Mouse (Mus musculus) spleen, postnatal 36 days (tissue): ENCODE measurements around the gene Olfr692.
"Not testable (repeated sequence)": the region's sequence is repeated elsewhere in the genome, so short reads cannot be mapped to it uniquely, and the experiment has no call there.

Experiments
- DNase-seq, 2 experiments: peaks; one replicate each; pipeline ENCODE4 v3.0.0; 2022; ENCODE audit warnings: low spot score in 2 of 2, mixed read lengths in 1 of 2

Gene Olfr692

GRCm38 (mm10) chr7:105367930-105368329 is at the start of gene Olfr692:
Olfr692 (plus strand) TSS chr7:105368230.
- no peak for DNase-seq

- DNase-seq, result no peak
Observed at GRCm38 (mm10) chr7:105325302-105325701, 42.7 kb upstream of the Olfr692 start.

- no peak for DNase-seq
Observed at GRCm38 (mm10) chr7:105334004-105334403, 34.0 kb upstream of the Olfr692 start, which contains the start of gene Olfr690. Olfr690 (minus strand) TSS chr7:105334104.

GRCm38 (mm10) chr7:105342170-105342569 is 25.9 kb upstream of the Olfr692 start, which contains the start of gene Olfr691:
Olfr691 (minus strand) TSS chr7:105342270.
- no peak for DNase-seq

- no peak for DNase-seq
Observed at GRCm38 (mm10) chr7:105342752-105343151, 25.3 kb upstream of the Olfr692 start.

GRCm38 (mm10) chr7:105356064-105356463 is 12.0 kb upstream of the Olfr692 start:
- not testable (repeated sequence) for DNase-seq

- not testable (repeated sequence) for DNase-seq
Observed at GRCm38 (mm10) chr7:105356487-105356886, 11.5 kb upstream of the Olfr692 start.

- no peak for DNase-seq
Observed at GRCm38 (mm10) chr7:105361713-105362112, 6.3 kb upstream of the Olfr692 start.

- DNase-seq, result no peak
Observed at GRCm38 (mm10) chr7:105367268-105367667, 762 bp upstream of the Olfr692 start.

- no peak for DNase-seq
Observed at GRCm38 (mm10) chr7:105368521-105368920, 491 bp downstream of the Olfr692 start.

- peak in 1 of 2 experiments; percentile 29 for DNase-seq
Observed at GRCm38 (mm10) chr7:105372912-105373311, 4.9 kb downstream of the Olfr692 start.

- DNase-seq, result no peak
Observed at GRCm38 (mm10) chr7:105373509-105373908, 5.5 kb downstream of the Olfr692 start.

GRCm38 (mm10) chr7:105373976-105374375 is 5.9 kb downstream of the Olfr692 start:
- DNase-seq, result no peak

GRCm38 (mm10) chr7:105374866-105375265 is 6.8 kb downstream of the Olfr692 start, which contains the start of gene Gm5901:
Gm5901 (plus strand) TSS chr7:105375038.
- no peak for DNase-seq

- no peak for DNase-seq
Observed at GRCm38 (mm10) chr7:105380329-105380728, 12.3 kb downstream of the Olfr692 start.

- DNase-seq, result no peak
Observed at GRCm38 (mm10) chr7:105387696-105388095, 19.7 kb downstream of the Olfr692 start.

GRCm38 (mm10) chr7:105390236-105390635 is 22.2 kb downstream of the Olfr692 start:
- DNase-seq, result no peak

GRCm38 (mm10) chr7:105394606-105395005 is 26.6 kb downstream of the Olfr692 start:
- DNase-seq, result no peak

GRCm38 (mm10) chr7:105395131-105395820 is 27.2 kb downstream of the Olfr692 start:
- DNase-seq, result no peak

GRCm38 (mm10) chr7:105396126-105396525 is 28.1 kb downstream of the Olfr692 start:
- no peak for DNase-seq

GRCm38 (mm10) chr7:105399058-105399934 is 31.3 kb downstream of the Olfr692 start:
- DNase-seq, result peak in 1 of 2 experiments; percentile 8

GRCm38 (mm10) chr7:105399935-105400624 is 32.0 kb downstream of the Olfr692 start, which contains the start of gene Fam160a2:
Fam160a2 (minus strand) TSS chr7:105400054.
- DNase-seq, result peak; percentile 98 to 99
